Mouse (Mus musculus) ES-E14 (cell line): ENCODE measurements around the gene Ppp1r1c. TPM values are rescaled to one million over a fixed set of nuclear protein-coding genes. Genes with fewer than 3 reads are reported as not detected.

ENCODE experiments used
- DNase-seq: peaks from one replicate; pipeline ENCODE4 v3.0.0-alpha.2; 2013; ENCODE audit warnings: low read depth, low spot score
- H3K27ac ChIP-seq: 2 replicates; pipeline ENCODE4 v1.5.1; 2012; ENCODE audit warnings: low read depth, mild to moderate bottlenecking, low read length, moderate library complexity, mixed read lengths; ENCODE audit not compliant: poor library complexity, insufficient read depth, severe bottlenecking
- H3K36me3 ChIP-seq: 2 replicates; pipeline ENCODE4 v1.6.1; 2012; ENCODE audit warnings: mild to moderate bottlenecking, low read length, moderate library complexity, mixed read lengths; ENCODE audit not compliant: control insufficient read depth, poor library complexity, insufficient read depth, severe bottlenecking
- H3K4me1 ChIP-seq, 2 experiments: fragments of 150-350 bp in 1 of 2; sonication (generic) in 1 of 2; 2 replicates each; pipeline ENCODE4 v1.6.1; 2012; ENCODE audit warnings: low read length in 2 of 2, mild to moderate bottlenecking in 1 of 2, mixed read lengths in 1 of 2; ENCODE audit not compliant: control insufficient read depth in 2 of 2, insufficient read depth in 2 of 2, poor library complexity in 1 of 2
- H3K4me3 ChIP-seq, 2 experiments: fragments of 150-350 bp in 1 of 2; sonication (generic) in 1 of 2; 2 replicates each; pipeline ENCODE4 v1.5.1; 2012; ENCODE audit warnings: low read length in 2 of 2, low read depth in 1 of 2, mild to moderate bottlenecking in 1 of 2, mixed read lengths in 1 of 2; ENCODE audit not compliant: insufficient read depth in 1 of 2, poor library complexity in 1 of 2, severe bottlenecking in 1 of 2
- H3K9ac ChIP-seq: 2 replicates; pipeline ENCODE4 v1.6.1; 2012; ENCODE audit warnings: low read depth, mild to moderate bottlenecking, low read length, mixed read lengths; ENCODE audit not compliant: poor library complexity, insufficient read depth, severe bottlenecking
- H3K9me3 ChIP-seq: fragments of 150-350 bp; sonication (generic); 2 replicates; pipeline ENCODE4 v1.6.1; 2012; ENCODE audit warnings: low read depth, mild to moderate bottlenecking, low read length; ENCODE audit not compliant: control insufficient read depth, insufficient read depth
- CHD2 ChIP-seq: IDR thresholded peaks from 2 replicates; pipeline ENCODE4 v1.6.1; 2014; ENCODE audit warnings: mild to moderate bottlenecking, low read depth, low read length, inconsistent platforms
- HCFC1 ChIP-seq: IDR thresholded peaks from 2 replicates; pipeline ENCODE4 v1.6.1; 2012; ENCODE audit warnings: low read length, inconsistent platforms, borderline replicate concordance; ENCODE audit not compliant: insufficient read depth
- MAFK ChIP-seq: IDR thresholded peaks from 2 replicates; pipeline ENCODE4 v1.6.1; 2014; ENCODE audit warnings: mild to moderate bottlenecking, low read depth, low read length, inconsistent platforms; ENCODE audit not compliant: insufficient read depth
- ZC3H11A ChIP-seq: IDR thresholded peaks from 2 replicates; pipeline ENCODE4 v1.6.1; 2012; ENCODE audit warnings: low read depth, mild to moderate bottlenecking, inconsistent platforms, low read length, borderline replicate concordance
- ZNF384 ChIP-seq: IDR thresholded peaks from 2 replicates; pipeline ENCODE4 v1.6.1; 2012; ENCODE audit warnings: low read depth, low read length, inconsistent platforms
- in situ Hi-C, 2 experiments: fragments of 600-800 bp; cut with MboI; formaldehyde crosslinking; loops; one replicate each; pipeline ENCODE4 v1.15.1; 2025; ENCODE audit warnings: low sequenced_read_pairs in 2 of 2, inconsistent platforms in 1 of 2; ENCODE audit not compliant: unreplicated experiment in 2 of 2
- total RNA-seq: library from RNA; depleted of rRNA; stranded (reverse); fragments of 300-350 nt; gene quantifications from 2 replicates; pipeline ENCODE4 v1.2.3, GENCODE M21; 2012

Ppp1r1c gene
- total RNA-seq, 1 experiment = not detected

GRCm38 (mm10) chr2:79760018-79760417 is 52.4 kb downstream of the Ppp1r1c start:
- in situ Hi-C loops = no loop called here
- no peaks in the 10 kb centered on the region for H3K4me1 ChIP-seq
- H3K9ac ChIP-seq = no peak overlapping the region
- no peak overlapping the region for H3K4me3 ChIP-seq
- no peaks in the 10 kb centered on the region for H3K9me3 ChIP-seq
- H3K36me3 ChIP-seq = no peaks in the 10 kb centered on the region
- TF ChIP-seq ZNF384 (no peak), CHD2 (no peak), ZC3H11A (no peak), HCFC1 (no peak), MAFK (no peak)
- no peak for DNase-seq
- no peak overlapping the region for H3K27ac ChIP-seq

- Histone ChIP-seq H3K9ac (no peak overlapping the region), H3K4me1 (no peaks in the 10 kb centered on the region)
Measured at GRCm38 (mm10) chr2:79762723-79763388, 55.3 kb downstream of the Ppp1r1c start.

GRCm38 (mm10) chr2:79765032-79765431 is 57.5 kb downstream of the Ppp1r1c start:
- Histone ChIP-seq H3K27ac (no peak overlapping the region), H3K9me3 (no peaks in the 10 kb centered on the region), H3K4me1 (no peaks in the 10 kb centered on the region), H3K9ac (no peak overlapping the region), H3K4me3 (no peak overlapping the region), H3K36me3 (no peaks in the 10 kb centered on the region)
- in situ Hi-C loops = no loop called here
- no peak for TF ChIP-seq ZNF384
- TF ChIP-seq MAFK = no peak
- TF ChIP-seq CHD2 = no peak
- TF ChIP-seq HCFC1 = no peak
- TF ChIP-seq ZC3H11A = no peak
- DNase-seq = no peak

More at GRCm38 (mm10) chr2:79762723-79763388, 55.3 kb downstream of the Ppp1r1c start:
- H3K4me3 ChIP-seq = no peak overlapping the region
- H3K36me3 ChIP-seq = no peaks in the 10 kb centered on the region
- H3K27ac ChIP-seq = no peak overlapping the region
- in situ Hi-C loops = no loop called here
- DNase-seq = no peak
- TF ChIP-seq ZC3H11A = no peak
- no peak for TF ChIP-seq MAFK
- TF ChIP-seq ZNF384 = no peak
- no peak for TF ChIP-seq CHD2
- TF ChIP-seq HCFC1 = no peak
- no peaks in the 10 kb centered on the region for H3K9me3 ChIP-seq

GRCm38 (mm10) chr2:79765723-79766122 is 58.1 kb downstream of the Ppp1r1c start:
- Histone ChIP-seq H3K9ac (no peak overlapping the region), H3K9me3 (no peaks in the 10 kb centered on the region), H3K4me1 (no peaks in the 10 kb centered on the region), H3K36me3 (no peaks in the 10 kb centered on the region), H3K27ac (no peak overlapping the region), H3K4me3 (no peak overlapping the region)
- in situ Hi-C loops = no loop called here
- no peak for DNase-seq
- TF ChIP-seq MAFK (no peak), ZC3H11A (no peak), HCFC1 (no peak), ZNF384 (no peak), CHD2 (no peak)

- Histone ChIP-seq H3K27ac (no peak overlapping the region), H3K9ac (no peak overlapping the region), H3K9me3 (no peaks in the 10 kb centered on the region), H3K4me3 (no peak overlapping the region), H3K36me3 (no peaks in the 10 kb centered on the region), H3K4me1 (no peaks in the 10 kb centered on the region)
- no peak for DNase-seq
- in situ Hi-C loops = no loop called here
- TF ChIP-seq ZNF384 = no peak
- no peak for TF ChIP-seq HCFC1
- no peak for TF ChIP-seq MAFK
- no peak for TF ChIP-seq ZC3H11A
- no peak for TF ChIP-seq CHD2
Measured at GRCm38 (mm10) chr2:79768625-79769024, 61.0 kb downstream of the Ppp1r1c start.
